Mouse (Mus musculus): ENCODE results near the gene BC055324. TPM values are rescaled to one million over a fixed set of nuclear protein-coding genes. Genes with fewer than 3 reads are reported as not detected.

The BC055324 gene
- total RNA-seq, 2 experiments from 2014 or later, result 26.0 to 32.6 TPM

DNA sequence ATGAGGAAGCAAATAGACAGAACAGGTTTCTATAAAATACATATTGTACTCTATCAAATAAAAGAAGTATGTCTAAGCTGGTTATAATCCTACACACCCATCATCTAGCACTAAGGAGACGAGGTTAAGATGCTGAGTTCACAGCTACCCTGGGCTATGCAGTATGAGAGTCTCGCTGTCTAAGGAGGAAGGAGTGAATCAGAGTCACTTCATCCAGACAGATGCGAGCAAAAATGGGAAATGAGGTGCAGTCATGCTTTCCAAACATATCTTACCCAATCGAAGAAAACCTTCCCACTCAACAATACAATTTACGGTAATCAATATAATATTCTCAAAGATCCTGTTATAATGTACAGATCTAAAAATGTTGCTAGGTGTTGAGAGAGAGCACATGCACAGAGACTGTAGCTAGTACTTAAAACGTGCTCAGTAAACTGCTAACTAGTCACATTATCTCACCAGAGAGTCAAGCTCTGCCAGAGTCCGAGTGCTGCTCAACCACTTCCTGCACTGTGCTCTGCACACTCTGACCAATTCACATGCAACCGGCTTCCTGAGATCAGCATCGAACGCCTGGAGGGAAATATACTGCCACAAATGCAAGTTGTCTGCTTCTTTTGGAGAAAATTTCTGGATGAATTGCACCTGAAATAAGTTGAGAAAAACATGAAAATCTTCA is 30.4 kb downstream of the BC055324 start:
- ATAC-seq (replicated peaks; ENCODE audit: low FRiP score, low TSS enrichment, poor library complexity, severe bottlenecking), result no peak

DNA sequence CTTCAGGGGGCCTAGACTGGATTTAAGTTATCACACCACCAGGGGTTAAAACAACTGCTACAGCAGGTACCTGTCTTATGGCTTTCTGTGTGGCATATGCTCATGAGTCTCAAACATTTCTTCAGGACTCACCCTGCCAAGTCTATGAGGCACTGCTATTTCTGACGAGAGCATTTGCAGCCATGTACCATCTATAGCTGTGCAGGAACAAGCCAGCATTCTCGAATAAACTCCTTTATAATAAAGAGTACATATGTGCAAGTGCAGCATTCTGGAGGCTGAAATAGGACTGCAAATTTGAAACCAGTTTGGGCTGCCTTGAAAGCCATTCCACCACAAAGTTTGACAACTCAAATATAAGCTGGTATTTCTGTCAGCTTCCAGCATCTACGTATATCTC is 36.6 kb downstream of the BC055324 start:
- ATAC-seq (replicated peaks; ENCODE audit: low FRiP score, low TSS enrichment, poor library complexity, severe bottlenecking), result no peak

DNA sequence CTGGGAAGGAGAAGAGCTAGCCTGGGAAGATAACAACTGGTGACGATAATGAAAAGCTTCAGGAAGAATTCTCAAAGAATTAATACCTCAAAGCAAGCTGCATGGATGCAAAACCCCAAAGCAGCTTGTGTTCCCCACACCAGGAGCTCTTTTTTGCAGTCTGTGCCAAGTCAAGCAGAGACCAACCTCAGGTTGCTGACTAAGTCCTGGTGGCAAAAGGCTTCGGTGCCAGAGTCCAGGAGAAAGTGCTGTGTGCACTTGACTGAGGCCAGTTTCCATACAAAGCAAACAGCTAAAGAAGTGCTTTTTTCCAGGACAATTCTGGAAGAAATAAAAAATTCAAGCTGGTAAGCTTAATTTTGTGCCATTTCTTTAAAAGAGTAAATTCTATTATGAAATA is 41.2 kb downstream of the BC055324 start:
- no peak for ATAC-seq (replicated peaks; ENCODE audit: low FRiP score, low TSS enrichment, poor library complexity, severe bottlenecking)

DNA sequence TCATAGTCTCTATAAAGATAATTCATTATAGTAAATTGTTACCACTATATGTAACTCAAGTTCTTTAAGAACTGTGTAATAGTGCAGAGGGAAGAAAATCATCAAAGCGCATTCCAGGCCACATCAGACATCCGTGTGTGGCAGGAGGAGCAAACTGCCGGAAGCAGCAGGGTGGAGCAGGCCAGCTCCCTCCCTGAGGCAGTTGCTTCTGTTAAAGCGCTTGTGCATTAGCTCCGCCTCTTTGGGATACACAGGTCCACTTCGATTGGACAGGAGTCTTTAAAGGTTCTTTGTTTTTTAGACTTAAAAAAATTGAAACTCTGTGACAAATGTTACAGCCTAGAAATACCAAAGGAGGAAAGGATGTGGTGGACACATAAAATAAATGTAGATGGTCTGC is 52.5 kb downstream of the BC055324 start:
- ATAC-seq (replicated peaks; ENCODE audit: low FRiP score, low TSS enrichment, poor library complexity, severe bottlenecking), result no peak

DNA sequence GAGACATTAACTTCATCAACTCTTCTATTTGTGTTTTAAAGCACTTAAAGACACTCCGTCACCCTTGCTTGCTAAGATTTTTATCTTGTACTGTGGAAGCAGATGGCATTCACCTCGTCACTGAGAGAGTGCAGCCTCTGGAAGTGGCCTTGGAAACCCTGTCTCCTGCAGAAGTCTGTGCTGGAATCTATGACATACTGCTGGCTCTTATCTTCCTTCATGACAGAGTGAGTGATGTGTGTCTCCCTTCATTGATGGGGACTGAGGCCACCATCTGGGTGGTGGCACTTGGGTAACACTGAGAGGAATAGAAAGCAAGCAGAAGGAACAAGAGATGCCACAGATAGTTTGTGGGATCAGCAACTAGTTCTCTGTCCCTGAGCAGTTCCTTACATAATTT is 60.0 kb downstream of the BC055324 start:
- ATAC-seq (replicated peaks; ENCODE audit: low FRiP score, low TSS enrichment, poor library complexity, severe bottlenecking), result no peak

DNA sequence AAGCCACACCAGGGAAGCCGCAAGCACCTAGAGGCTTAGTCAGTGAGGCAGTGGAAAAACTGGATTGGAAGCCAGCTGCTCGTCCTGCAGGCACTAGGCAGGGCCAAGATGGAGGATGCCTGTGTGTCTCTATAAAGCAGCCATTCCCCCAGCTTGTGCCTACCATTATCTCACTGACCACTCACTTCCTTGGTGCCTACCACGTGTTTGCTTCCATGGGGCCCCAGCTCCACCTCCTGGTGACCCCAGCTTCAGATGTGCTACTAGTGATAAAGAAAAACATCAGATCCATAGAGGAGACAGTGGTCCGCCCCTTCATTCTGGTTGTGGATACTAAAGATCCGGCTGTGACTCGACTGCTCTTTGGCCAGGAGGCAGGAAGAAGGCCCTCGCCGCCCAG is 62.8 kb downstream of the BC055324 start:
- ATAC-seq (replicated peaks; ENCODE audit: low FRiP score, low TSS enrichment, poor library complexity, severe bottlenecking), result peak; percentile 19; the same call in 1 of the 2 replicates

DNA sequence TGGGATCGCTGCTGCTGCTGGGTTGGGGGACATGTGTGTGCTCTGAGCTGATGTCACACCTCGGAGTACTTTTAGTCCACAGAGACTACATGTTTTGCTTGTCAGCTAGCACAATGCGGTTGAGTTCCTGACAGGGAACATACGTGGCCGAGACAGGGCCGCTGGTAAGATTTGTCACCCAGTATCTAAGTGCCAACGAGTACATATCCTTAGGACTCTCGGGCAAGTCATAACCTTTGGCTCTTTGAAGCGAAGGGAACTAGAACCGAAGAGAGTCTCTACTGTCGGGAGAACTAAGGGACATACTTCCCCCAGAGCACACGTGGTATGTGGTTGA is 64.2 kb downstream of the BC055324 start:
- peak; percentile 38 for ATAC-seq (replicated peaks; ENCODE audit: low FRiP score, low TSS enrichment, poor library complexity, severe bottlenecking)

DNA sequence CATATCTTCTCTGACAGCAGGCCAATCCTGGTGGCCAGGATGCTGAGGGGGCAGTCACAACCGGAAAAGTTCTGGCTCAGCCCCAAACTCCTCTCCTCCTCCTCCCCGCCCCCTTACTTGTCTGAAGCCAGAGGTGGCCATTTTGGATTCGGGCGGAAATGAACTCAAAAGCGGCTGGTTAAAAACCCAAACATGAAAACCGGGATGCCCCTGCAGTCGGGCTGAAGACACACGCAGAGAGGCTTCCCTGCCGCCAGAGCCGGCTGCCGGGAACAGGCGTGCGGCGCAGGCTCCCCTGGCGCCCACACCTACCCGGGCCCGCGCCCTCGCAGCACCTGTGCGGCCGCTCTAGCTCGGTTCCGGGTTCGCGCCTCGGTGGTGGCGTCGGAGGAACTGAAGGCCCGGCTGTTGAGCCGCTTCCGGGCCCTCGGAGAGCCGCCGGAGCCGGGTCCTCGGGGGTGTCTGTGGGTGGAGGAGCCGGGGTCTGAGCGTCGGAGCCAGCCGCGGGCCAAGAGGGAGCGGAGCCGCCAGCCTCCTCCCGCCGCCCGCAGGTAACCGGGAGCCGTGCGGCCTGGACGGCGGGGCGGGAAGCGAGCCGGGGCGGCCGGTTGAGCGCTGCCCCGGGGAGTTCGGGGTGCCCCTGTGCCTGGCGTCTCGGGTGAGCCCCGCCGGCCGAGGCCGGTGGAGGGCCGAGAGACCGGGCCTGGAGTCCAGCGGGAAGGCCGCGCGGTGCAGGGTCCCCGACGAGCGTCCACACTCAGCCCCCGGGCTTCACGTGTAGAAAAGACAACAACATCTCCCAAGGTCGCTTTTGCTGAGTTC is 64.7 kb downstream of the BC055324 start:
- ATAC-seq (replicated peaks; ENCODE audit: low FRiP score, low TSS enrichment, poor library complexity, severe bottlenecking), result peak; percentile 77

DNA sequence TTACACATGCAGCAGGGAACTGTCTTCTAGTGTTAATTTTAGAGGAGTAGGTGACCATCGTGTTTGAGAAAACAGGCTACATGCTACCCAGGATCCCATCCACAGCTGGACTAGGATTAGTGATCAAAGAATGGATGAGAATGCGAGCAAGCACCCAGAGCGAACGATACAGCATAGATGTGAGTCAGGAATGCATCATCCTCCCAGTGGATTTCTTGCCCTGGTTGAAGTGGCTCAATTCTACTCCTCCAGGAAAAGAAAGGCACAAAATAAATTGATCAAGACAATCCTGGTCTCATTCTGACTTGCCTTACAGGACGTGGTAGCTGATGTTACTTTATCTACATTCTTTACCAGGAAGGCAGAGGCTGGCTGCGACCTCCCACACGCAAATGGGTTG is 65.8 kb downstream of the BC055324 start, which contains the start of gene Scyl3:
Gene Scyl3 (plus strand): TSS at position 255 of the 400 bp plus-strand sequence.
- ATAC-seq (replicated peaks; ENCODE audit: low FRiP score, low TSS enrichment, poor library complexity, severe bottlenecking), result no peak

DNA sequence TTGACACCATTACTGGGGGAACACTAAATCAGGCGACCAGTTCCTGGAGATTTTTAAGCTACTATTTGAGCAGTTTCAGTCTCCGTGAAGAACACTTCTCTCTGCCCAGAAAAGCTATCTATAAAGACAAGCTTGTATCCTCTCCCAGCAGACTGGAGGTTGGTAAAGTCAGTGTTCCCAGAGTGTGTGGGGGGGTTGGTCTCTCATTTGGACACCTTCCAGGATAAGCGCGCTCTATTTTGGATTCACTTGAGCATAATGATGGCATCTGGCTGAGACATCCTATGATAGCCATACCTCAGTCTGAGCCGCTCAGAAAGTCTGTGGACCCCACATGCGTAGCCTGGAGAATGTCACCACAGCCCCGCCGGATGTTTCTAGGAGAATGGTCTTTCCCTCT is 70.5 kb downstream of the BC055324 start:
- ATAC-seq (replicated peaks; ENCODE audit: low FRiP score, low TSS enrichment, poor library complexity, severe bottlenecking), result no peak

DNA sequence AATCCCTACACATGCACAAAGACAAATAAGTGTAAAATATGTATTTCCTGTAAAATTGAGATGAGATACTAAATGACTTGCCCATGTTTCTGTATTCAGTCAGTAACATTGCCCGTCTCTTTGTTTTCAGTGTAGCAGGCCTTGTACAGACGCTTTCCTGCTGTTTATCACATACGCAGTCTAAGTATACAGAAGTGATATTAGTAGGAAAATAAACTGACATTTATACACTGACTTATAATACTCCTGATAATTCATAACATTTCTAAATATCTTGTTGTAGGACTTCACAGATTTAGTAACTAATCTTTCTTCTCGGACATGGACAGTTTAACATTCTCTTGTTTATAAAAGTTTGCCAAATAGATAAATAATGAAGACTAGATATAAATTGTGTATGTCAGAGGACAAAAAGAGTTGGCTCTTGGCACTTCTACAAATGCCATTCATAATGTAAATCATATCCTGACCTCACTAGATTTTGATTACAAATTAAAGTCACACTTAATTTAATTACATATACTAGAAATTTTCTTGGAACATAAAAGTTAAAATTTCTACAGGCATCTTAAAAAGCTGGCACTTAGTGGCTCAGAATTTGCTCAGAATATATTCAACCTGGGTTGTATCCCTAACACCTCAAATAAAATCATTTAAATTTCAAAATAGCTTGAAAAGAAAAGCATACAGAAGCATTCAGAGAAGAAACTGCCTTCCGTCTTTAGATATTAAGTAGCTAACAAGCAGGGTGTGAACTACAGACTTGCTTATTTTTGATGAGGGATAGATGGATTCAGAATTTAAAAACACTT is 77.0 kb downstream of the BC055324 start:
- no peak for ATAC-seq (replicated peaks; ENCODE audit: low FRiP score, low TSS enrichment, poor library complexity, severe bottlenecking)

DNA sequence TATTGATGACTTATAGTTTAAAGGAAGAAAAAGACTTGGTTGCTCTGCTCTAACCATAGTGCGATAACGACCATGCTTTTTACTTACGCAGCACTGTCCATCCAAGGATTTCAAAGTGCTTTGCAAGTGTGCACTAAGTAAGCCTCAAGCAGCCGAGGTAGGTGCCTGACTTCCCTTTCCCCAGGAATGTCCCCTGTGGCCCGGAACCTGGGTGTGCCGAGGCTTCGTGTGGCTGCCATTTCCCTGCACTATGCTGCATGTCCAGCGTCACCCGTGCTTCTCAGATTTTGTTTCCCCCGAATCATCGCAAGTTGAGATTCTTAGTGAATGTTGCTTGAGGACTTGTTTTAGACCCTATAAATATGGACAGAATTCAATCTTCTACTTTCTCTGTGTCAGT is 82.6 kb downstream of the BC055324 start:
- ATAC-seq (replicated peaks; ENCODE audit: low FRiP score, low TSS enrichment, poor library complexity, severe bottlenecking), result no peak

DNA sequence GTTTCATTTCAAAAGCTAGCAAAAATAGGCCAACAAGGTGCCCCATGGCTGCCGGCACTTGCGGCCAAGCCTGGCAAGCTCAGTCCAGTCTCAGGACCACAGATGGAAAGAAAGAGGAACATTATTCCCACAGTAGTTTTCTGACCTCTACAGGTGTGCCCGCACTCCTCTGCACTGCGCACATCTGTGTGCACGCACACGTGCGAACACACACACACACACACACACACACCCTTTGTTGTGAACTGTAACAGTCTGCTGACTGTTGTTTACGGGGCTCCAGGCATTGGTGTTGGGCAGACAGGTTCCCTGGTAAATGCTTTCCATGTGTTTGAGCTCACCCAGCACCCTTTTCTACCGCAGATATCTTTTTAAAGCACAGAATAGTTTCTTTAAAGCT is 83.8 kb downstream of the BC055324 start:
- 0 out of 2 replicates have a peak, but pooled peaks have one; percentile 27 for ATAC-seq (replicated peaks; ENCODE audit: low FRiP score, low TSS enrichment, poor library complexity, severe bottlenecking)

DNA sequence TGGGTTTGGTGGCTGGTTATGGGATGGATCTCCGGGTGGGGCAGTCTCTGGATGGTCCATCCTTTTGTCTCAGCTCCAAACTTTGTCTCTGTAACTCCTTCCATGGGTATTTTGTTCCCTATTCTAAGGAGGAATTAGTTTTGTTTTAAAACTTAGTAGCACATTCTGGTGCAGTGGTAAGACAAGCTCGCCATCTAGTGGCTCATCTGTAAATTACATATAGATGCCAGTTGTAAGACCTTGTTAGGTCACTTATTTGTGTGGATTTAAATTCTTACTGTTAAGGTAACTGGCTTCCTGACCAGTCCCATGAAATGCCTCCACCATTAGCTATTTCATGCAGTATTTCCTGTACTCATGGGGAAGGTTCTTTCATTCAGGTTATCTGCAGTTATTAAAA is 84.3 kb downstream of the BC055324 start:
- ATAC-seq (replicated peaks; ENCODE audit: low FRiP score, low TSS enrichment, poor library complexity, severe bottlenecking), result peak; percentile 85

DNA sequence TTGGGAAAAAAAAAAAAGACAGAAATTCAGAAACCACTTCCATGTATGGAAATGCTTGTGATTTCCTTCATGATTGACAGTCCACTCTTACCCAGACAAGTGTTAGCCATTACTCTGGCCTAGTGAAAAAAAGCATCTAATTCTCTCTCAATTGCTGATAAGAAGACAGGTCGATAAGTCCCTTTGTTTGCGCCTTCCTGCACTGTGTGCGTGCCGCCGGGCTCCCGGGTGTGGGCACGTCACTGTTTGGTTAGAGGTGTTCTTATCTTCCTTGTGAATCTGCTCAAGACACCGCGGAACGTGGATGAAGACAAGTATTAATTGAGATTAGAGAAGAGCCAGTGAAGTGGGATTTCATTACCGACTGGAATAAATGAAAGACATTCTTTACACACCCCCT is 86.2 kb downstream of the BC055324 start:
- 0 out of 2 replicates have a peak, but pooled peaks have one; percentile 43 for ATAC-seq (replicated peaks; ENCODE audit: low FRiP score, low TSS enrichment, poor library complexity, severe bottlenecking)

DNA sequence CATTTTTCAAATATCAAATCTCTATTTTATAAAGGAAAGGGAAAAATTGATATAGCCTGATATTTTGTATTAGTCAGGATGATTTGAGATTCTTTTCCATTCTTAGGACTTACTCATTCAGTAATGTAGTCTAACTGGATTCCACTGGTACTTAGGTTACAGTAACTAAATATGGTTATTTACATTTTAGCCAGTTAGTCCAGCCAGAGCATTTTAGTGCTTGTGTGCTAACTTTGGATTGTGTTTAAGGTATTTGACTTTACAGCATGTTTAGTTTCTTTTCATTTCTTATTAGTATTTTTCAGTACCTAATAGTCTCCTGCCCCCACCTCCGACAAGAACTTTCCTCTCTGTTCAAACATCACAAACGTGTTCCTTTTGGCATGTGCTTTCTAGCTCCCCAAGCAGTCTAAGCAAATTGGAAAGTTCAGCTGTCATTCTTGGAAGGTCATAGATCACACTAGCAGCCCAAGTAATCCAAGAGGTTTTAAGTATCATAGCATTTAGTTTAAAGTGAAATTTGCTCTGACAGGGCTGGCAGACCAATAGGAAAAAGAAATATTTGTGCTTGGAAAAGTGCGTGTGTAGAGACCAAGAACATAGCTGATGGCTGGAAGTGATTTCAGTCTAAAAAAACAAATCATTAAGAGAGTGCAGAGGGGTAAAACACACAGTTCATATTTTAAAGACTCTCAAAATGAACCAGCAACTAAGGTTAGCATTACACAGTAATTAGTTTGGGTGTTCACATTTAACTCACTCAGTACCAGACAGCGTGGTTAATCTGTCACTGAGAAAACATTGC is 87.4 kb downstream of the BC055324 start:
- no peak for ATAC-seq (replicated peaks; ENCODE audit: low FRiP score, low TSS enrichment, poor library complexity, severe bottlenecking)

DNA sequence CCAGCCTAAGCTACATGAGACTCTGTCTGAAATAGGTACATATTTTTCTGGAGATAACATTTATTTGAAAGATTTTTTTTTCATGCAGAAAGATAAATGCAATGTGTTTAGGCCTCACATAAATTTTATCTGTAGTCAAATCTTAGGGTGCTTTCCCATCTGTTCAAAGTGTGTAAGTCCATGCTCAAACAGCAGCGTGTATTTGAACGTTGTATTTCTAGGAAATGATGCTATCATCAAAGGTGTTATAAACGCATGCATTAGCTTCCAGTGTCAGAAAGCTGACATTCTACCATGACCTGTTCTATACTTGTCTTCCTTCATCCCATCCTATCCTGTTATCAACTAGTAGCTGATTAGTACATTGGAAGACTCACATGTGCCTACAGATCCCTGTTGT is 91.2 kb downstream of the BC055324 start:
- no peak for ATAC-seq (replicated peaks; ENCODE audit: low FRiP score, low TSS enrichment, poor library complexity, severe bottlenecking)

DNA sequence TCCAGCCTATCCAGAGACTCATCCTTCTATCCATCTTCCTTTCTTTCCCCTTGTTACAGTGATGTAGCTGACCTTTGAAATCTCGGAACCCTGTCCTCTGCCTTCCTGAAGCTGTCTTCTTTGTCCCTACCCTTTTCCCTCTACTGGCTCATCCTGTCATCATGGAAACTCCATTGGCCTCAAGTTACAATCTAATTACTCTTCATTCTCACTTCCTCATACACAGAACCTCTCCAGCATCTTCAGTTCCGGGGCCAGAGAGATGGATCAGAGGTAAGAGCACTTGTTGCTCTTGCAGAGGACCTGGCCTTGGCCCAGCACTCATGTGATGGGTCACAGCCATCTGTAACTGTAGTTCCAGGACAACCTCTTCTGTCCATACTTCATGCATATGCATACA is 94.4 kb downstream of the BC055324 start:
- no peak for ATAC-seq (replicated peaks; ENCODE audit: low FRiP score, low TSS enrichment, poor library complexity, severe bottlenecking)

DNA sequence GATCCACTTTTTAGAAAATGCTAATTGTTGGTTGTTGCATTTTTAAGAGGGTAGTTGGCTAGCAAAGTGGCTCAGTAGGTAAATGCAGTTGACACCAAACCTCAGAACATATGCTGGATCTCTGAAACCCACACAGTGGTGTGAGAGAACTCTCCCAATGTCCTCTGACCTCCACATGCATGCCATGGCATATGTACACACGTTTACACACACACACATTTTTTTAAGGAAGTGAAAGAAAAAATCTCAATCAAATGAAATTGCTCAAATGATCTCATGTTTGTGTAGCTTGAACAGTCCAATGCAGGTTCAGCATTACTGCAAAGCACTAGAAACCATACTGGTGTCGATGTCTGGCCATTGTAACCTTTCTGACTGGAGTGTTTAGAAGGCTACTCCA is 95.0 kb downstream of the BC055324 start:
- no peak for ATAC-seq (replicated peaks; ENCODE audit: low FRiP score, low TSS enrichment, poor library complexity, severe bottlenecking)

All from megakaryocyte-erythroid progenitor cell, adult 5-6 weeks (primary cell).